Comparison of ENCODE assay signal across 24 mouse cellular contexts in the genomic region with DNA sequence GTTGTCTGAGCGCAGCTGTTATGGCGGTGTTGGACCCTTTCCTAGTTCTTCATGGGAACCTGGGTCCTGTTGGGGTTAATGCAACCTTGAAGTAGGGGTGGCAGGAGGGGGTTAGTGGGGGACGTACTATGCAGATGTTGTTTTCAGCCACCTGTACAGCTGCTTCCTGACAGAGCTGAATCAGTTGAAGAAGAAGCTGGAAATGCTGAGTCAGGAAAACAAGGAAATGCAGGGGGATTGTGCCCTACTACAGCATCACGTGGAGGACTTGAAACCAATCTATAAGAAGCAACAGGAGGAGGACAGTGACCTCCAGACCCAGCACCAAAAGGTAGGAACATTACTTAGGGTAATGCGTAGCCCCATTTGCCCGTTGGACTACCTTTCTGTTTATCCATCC. TPM values are rescaled to one million over a fixed set of nuclear protein-coding genes. Genes with fewer than 3 reads are reported as not detected.
"Had no signal": no experiment of that assay in that cellular context is flagged by ENCODE, and none has a peak within 500 bp of the region (broad histone marks: within the 10 kb centered on the region; RNA-seq: fewer than 3 reads in every experiment).

No protein-coding gene starts in this region.

- H3K27ac ChIP-seq: liver, embryonic 14.5 days; lung, embryonic 15.5 days; macrophage; midbrain, embryonic 13.5 days; neural tube, embryonic 12.5 days; stomach, embryonic 15.5 days; stomach, postnatal 0 days had no signal

- H3K9me3 ChIP-seq: lung, embryonic 15.5 days; megakaryocyte, embryonic 14.5 days; midbrain, embryonic 13.5 days; neural tube, embryonic 12.5 days; stomach, embryonic 15.5 days had no signal

- H3K36me3 ChIP-seq: lung, embryonic 15.5 days; midbrain, embryonic 13.5 days; neural tube, embryonic 12.5 days; stomach, embryonic 15.5 days had no signal

- H3K4me3 ChIP-seq: lung, embryonic 15.5 days; megakaryocyte, embryonic 14.5 days; midbrain, embryonic 13.5 days; neural tube, embryonic 12.5 days; stomach, embryonic 15.5 days had no signal

- ATAC-seq: lung, postnatal 0 days; midbrain, embryonic 13.5 days; midbrain, embryonic 16.5 days had no signal

- H3K4me1 ChIP-seq: lung, embryonic 15.5 days; megakaryocyte, embryonic 14.5 days; midbrain, embryonic 13.5 days; neural tube, embryonic 12.5 days; stomach, embryonic 15.5 days had no signal

- H3K4me2 ChIP-seq: lung, embryonic 15.5 days; midbrain, embryonic 13.5 days; neural tube, embryonic 12.5 days; stomach, embryonic 15.5 days had no signal

- DNase-seq: lung, adult 2 months; lung, postnatal 14 days; lung, postnatal 36 days; right cerebral cortex, postnatal 14 days; thymus, adult 2 months; thymus, postnatal 25 days; thymus, postnatal 4 days had no signal

- H3K9ac ChIP-seq: liver, embryonic 14.5 days; lung, embryonic 15.5 days; midbrain, embryonic 13.5 days; neural tube, embryonic 12.5 days; stomach, embryonic 15.5 days had no signal

- H3K27me3 ChIP-seq: lung, embryonic 15.5 days; midbrain, embryonic 13.5 days; neural tube, embryonic 12.5 days; stomach, embryonic 15.5 days had no signal

RNA-seq across cellular contexts. Expression of a gene that starts 13.7 kb away (rescaled TPM):
- total RNA-seq: megakaryocyte progenitor cell, adult 5-6 weeks; monocyte, adult 5-6 weeks; neutrophil, adult 5-6 weeks had no signal
- polyA plus RNA-seq: liver, embryonic 14.5 days; liver, embryonic 16.5 days; lung, adult 2 months; lung, embryonic 15.5 days; lung, postnatal 0 days; macrophage; midbrain, embryonic 13.5 days; midbrain, embryonic 16.5 days; neural tube, embryonic 12.5 days; neural tube, embryonic 14.5 days; spleen, adult 2 months; stomach, embryonic 15.5 days; stomach, postnatal 0 days; thymus, adult 2 months; urinary bladder, adult 2 months had no signal
